Mouse (Mus musculus): ENCODE measurements around the gene Vmn1r222. TPM values are rescaled to one million over a fixed set of nuclear protein-coding genes. Genes with fewer than 3 reads are reported as not detected.
A peak's percentile ranks its signal among the peaks of the same experiment; 100 is the strongest.
"Not testable (repeated sequence)": the region's sequence is repeated elsewhere in the genome, so short reads cannot be mapped to it uniquely, and the experiment has no call there.

The Vmn1r222 gene
- polyA plus RNA-seq (2012; ENCODE audit: insufficient read depth, insufficient read length, missing spikeins), result not detected in 2 replicates

GRCm38 (mm10) chr13:23235847-23236246 lies at the start of gene Vmn1r222:
Gene Vmn1r222, minus strand, starts transcription at chr13:23235947.
- H3K27ac ChIP-seq (replicated peaks; ENCODE audit: low read depth, low read length); H3K4me1 ChIP-seq (ENCODE audit: control insufficient read depth, insufficient read depth, insufficient read length, low read length): not testable (repeated sequence)

GRCm38 (mm10) chr13:23285191-23285920 lies 49.6 kb upstream of the Vmn1r222 start:
- Histone ChIP-seq H3K27ac (replicated peaks; ENCODE audit: low read depth, low read length) (no peak overlapping the region), H3K4me1 (ENCODE audit: control insufficient read depth, insufficient read depth, insufficient read length, low read length) (no peaks in the 10 kb centered on the region), H3K4me3 (ENCODE audit: insufficient read depth, low read depth, low read length) (peak overlapping the region; percentile 37; the same call in 1 of the 2 replicates)

More at GRCm38 (mm10) chr13:23235847-23236246, at the start of gene Vmn1r222:
- H3K4me3 ChIP-seq (ENCODE audit: insufficient read depth, low read depth, low read length), result not testable (repeated sequence)

- Histone ChIP-seq H3K4me3 (ENCODE audit: insufficient read depth, low read depth, low read length) (no peak overlapping the region), H3K4me1 (ENCODE audit: control insufficient read depth, insufficient read depth, insufficient read length, low read length) (no peaks in the 10 kb centered on the region), H3K27ac (replicated peaks; ENCODE audit: low read depth, low read length) (no peak overlapping the region)
These were observed 44.2 kb upstream of the Vmn1r222 start for GRCm38 (mm10) chr13:23279992-23280391.

- Histone ChIP-seq H3K4me1 (ENCODE audit: control insufficient read depth, insufficient read depth, insufficient read length, low read length) (no peaks in the 10 kb centered on the region), H3K4me3 (ENCODE audit: insufficient read depth, low read depth, low read length) (no peak overlapping the region), H3K27ac (replicated peaks; ENCODE audit: low read depth, low read length) (no peak overlapping the region)
These were observed 43.8 kb upstream of the Vmn1r222 start for GRCm38 (mm10) chr13:23279576-23279975.

GRCm38 (mm10) chr13:23270321-23271101 lies 34.8 kb upstream of the Vmn1r222 start:
- H3K4me3 ChIP-seq (ENCODE audit: insufficient read depth, low read depth, low read length), result no peak overlapping the region
- no peaks in the 10 kb centered on the region for H3K4me1 ChIP-seq (ENCODE audit: control insufficient read depth, insufficient read depth, insufficient read length, low read length)
- H3K27ac ChIP-seq (replicated peaks; ENCODE audit: low read depth, low read length), result no peak overlapping the region

- Histone ChIP-seq H3K4me1 (ENCODE audit: control insufficient read depth, insufficient read depth, insufficient read length, low read length) (no peaks in the 10 kb centered on the region), H3K4me3 (ENCODE audit: insufficient read depth, low read depth, low read length) (no peak overlapping the region), H3K27ac (replicated peaks; ENCODE audit: low read depth, low read length) (no peak overlapping the region)
These were observed 33.9 kb upstream of the Vmn1r222 start for GRCm38 (mm10) chr13:23269681-23270080.

- H3K27ac ChIP-seq (replicated peaks; ENCODE audit: low read depth, low read length); H3K4me1 ChIP-seq (ENCODE audit: control insufficient read depth, insufficient read depth, insufficient read length, low read length); H3K4me3 ChIP-seq (ENCODE audit: insufficient read depth, low read depth, low read length): not testable (repeated sequence)
These were observed 33.4 kb upstream of the Vmn1r222 start for GRCm38 (mm10) chr13:23269127-23269526.

GRCm38 (mm10) chr13:23268606-23269005 lies 32.9 kb upstream of the Vmn1r222 start:
- H3K4me1 ChIP-seq (ENCODE audit: control insufficient read depth, insufficient read depth, insufficient read length, low read length); H3K27ac ChIP-seq (replicated peaks; ENCODE audit: low read depth, low read length); H3K4me3 ChIP-seq (ENCODE audit: insufficient read depth, low read depth, low read length): not testable (repeated sequence)

GRCm38 (mm10) chr13:23258546-23259048 lies 22.9 kb upstream of the Vmn1r222 start:
- no peak overlapping the region for H3K27ac ChIP-seq (replicated peaks; ENCODE audit: low read depth, low read length)
- H3K4me3 ChIP-seq (ENCODE audit: insufficient read depth, low read depth, low read length), result no peak overlapping the region
- H3K4me1 ChIP-seq (ENCODE audit: control insufficient read depth, insufficient read depth, insufficient read length, low read length), result no peaks in the 10 kb centered on the region

- not testable (repeated sequence) for H3K4me1 ChIP-seq (ENCODE audit: control insufficient read depth, insufficient read depth, insufficient read length, low read length); H3K27ac ChIP-seq (replicated peaks; ENCODE audit: low read depth, low read length); H3K4me3 ChIP-seq (ENCODE audit: insufficient read depth, low read depth, low read length)
These were observed 11.1 kb upstream of the Vmn1r222 start, which contains the start of gene Vmn1r223 for GRCm38 (mm10) chr13:23246834-23247233. Gene Vmn1r223, plus strand, starts transcription at chr13:23247134.

- not testable (repeated sequence) for H3K27ac ChIP-seq (replicated peaks; ENCODE audit: low read depth, low read length); H3K4me3 ChIP-seq (ENCODE audit: insufficient read depth, low read depth, low read length); H3K4me1 ChIP-seq (ENCODE audit: control insufficient read depth, insufficient read depth, insufficient read length, low read length)
These were observed 21.9 kb downstream of the Vmn1r222 start, which contains the start of gene Vmn1r221 for GRCm38 (mm10) chr13:23213827-23214226. Gene Vmn1r221, plus strand, starts transcription at chr13:23214127.

GRCm38 (mm10) chr13:23203885-23204284 lies 31.9 kb downstream of the Vmn1r222 start:
- not testable (repeated sequence) for H3K4me3 ChIP-seq (ENCODE audit: insufficient read depth, low read depth, low read length); H3K27ac ChIP-seq (replicated peaks; ENCODE audit: low read depth, low read length); H3K4me1 ChIP-seq (ENCODE audit: control insufficient read depth, insufficient read depth, insufficient read length, low read length)

- H3K4me3 ChIP-seq (ENCODE audit: insufficient read depth, low read depth, low read length), result no peak within 1 kb of the TSS
- no peaks in the 10 kb centered on the region for H3K4me1 ChIP-seq (ENCODE audit: control insufficient read depth, insufficient read depth, insufficient read length, low read length)
- H3K27ac ChIP-seq (replicated peaks; ENCODE audit: low read depth, low read length), result no peak within 1 kb of the TSS
These were observed 47.9 kb downstream of the Vmn1r222 start, which contains the start of gene Vmn1r220 for GRCm38 (mm10) chr13:23187875-23188274. Gene Vmn1r220, minus strand, starts transcription at chr13:23187975.

All from brown adipose tissue, adult 24 weeks (tissue).